Mouse (Mus musculus) kidney, embryonic 14.5 days (tissue): ENCODE measurements around the gene Ugcg. TPM values are rescaled to one million over a fixed set of nuclear protein-coding genes. Genes with fewer than 3 reads are reported as not detected.
"Not testable (repeated sequence)": the region's sequence is repeated elsewhere in the genome, so short reads cannot be mapped to it uniquely, and the experiment has no call there.

Source experiments
- ATAC-seq: fragments of 200-750 bp; cut with Nextera tagmentation; 2 replicates; pipeline ENCODE4 v1.8.0; 2017; ENCODE audit warnings: moderate number of reproducible peaks, mild to moderate bottlenecking, moderate TSS enrichment, moderate library complexity; ENCODE audit not compliant: low FRiP score, low TSS enrichment
- H3K27ac ChIP-seq: fragments of 300-500 bp; sonication (generic); 2 replicates; pipeline ENCODE4 v1.5.1; 2014; ENCODE audit warnings: low read depth, mild to moderate bottlenecking, low read length, moderate library complexity, mixed read lengths
- H3K27me3 ChIP-seq: fragments of 300-500 bp; sonication (generic); 2 replicates; pipeline ENCODE4 v1.6.1; 2014; ENCODE audit warnings: mild to moderate bottlenecking, low read length; ENCODE audit not compliant: control insufficient read depth, insufficient read depth
- H3K36me3 ChIP-seq: fragments of 300-500 bp; sonication (generic); 2 replicates; pipeline ENCODE4 v1.6.1; 2014; ENCODE audit warnings: low read length, mixed read lengths; ENCODE audit not compliant: control insufficient read depth, insufficient read depth
- H3K4me1 ChIP-seq: fragments of 300-500 bp; sonication (generic); 2 replicates; pipeline ENCODE4 v1.6.1; 2014; ENCODE audit warnings: low read length, mixed read lengths; ENCODE audit not compliant: control insufficient read depth, insufficient read depth
- H3K4me2 ChIP-seq: fragments of 300-500 bp; sonication (generic); replicated peaks from 2 replicates; pipeline ENCODE4 v1.6.1; 2014; ENCODE audit warnings: low read depth, mild to moderate bottlenecking, low read length
- H3K4me3 ChIP-seq: fragments of 300-500 bp; sonication (generic); 2 replicates; pipeline ENCODE4 v1.5.1; 2014; ENCODE audit warnings: mild to moderate bottlenecking, low read length
- H3K9ac ChIP-seq: fragments of 300-500 bp; sonication (generic); 2 replicates; pipeline ENCODE4 v1.6.1; 2014; ENCODE audit warnings: low read depth, mild to moderate bottlenecking, low read length, moderate library complexity
- H3K9me3 ChIP-seq: fragments of 300-500 bp; sonication (generic); 2 replicates; pipeline ENCODE4 v1.6.1; 2016; ENCODE audit warnings: low read length; ENCODE audit not compliant: control insufficient read depth
- WGBS: fragments of 180-500 bp; shearing (Covaris S2); extraction: QIAGEN DNeasy Blood & Tissue Kit; methylation state at CpG from one replicate; pipeline ENCODE4 v1.1.7; 2014; 5-methylcytosine and 5-hydroxymethylcytosine counted together
- polyA plus RNA-seq: library from polyadenylated mRNA; unstranded; fragments of >200 nt; fragmentation: Nextera tagmentation; extraction: Ambion mirVana; gene quantifications from 2 replicates; pipeline ENCODE4 v1.2.1, GENCODE M21; 2014

The Ugcg gene
- polyA plus RNA-seq, 1 experiment from 2014 or later: 12.7 TPM

DNA sequence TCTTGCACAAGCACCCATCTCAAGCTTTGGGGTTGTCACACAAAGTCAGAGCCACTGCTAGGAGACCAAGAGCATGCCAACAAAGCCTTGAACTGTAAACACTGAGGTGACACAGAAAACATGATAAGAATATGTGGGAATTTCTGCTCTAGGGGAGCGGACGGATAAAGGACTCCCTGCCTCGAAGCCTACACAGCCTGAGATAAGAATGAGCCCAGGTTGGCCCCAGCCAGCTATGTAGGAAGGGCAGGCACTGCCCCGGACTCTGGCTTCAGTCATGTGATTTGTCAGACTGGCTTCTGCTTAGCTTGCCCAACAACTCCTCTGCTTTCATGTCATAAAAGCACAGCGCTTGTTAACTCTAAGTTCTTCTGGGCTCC lies 64.0 kb downstream of the Ugcg start:
- Histone ChIP-seq H3K36me3 (no peaks in the 10 kb centered on the region), H3K4me3 (no peak overlapping the region), H3K9me3 (no peaks in the 10 kb centered on the region), H3K4me2 (no peak overlapping the region), H3K9ac (no peak overlapping the region), H3K4me1 (no peaks in the 10 kb centered on the region), H3K27ac (no peak overlapping the region), H3K27me3 (no peaks in the 10 kb centered on the region)
- ATAC-seq: no peak
- 83% methylated on average over 5 of the region's 5 CpGs for WGBS

GRCm38 (mm10) chr4:59254397-59254796 lies 65.3 kb downstream of the Ugcg start:
- no peaks in the 10 kb centered on the region for H3K36me3 ChIP-seq
- no peaks in the 10 kb centered on the region for H3K4me1 ChIP-seq
- H3K9me3 ChIP-seq: no peaks in the 10 kb centered on the region
- H3K27me3 ChIP-seq: no peaks in the 10 kb centered on the region
- no peak overlapping the region for H3K4me3 ChIP-seq
- H3K27ac ChIP-seq: no peak overlapping the region
- no peak for ATAC-seq
- H3K4me2 ChIP-seq: no peak overlapping the region
- no peak overlapping the region for H3K9ac ChIP-seq
- 84% methylated on average over 6 of the region's 6 CpGs for WGBS

DNA sequence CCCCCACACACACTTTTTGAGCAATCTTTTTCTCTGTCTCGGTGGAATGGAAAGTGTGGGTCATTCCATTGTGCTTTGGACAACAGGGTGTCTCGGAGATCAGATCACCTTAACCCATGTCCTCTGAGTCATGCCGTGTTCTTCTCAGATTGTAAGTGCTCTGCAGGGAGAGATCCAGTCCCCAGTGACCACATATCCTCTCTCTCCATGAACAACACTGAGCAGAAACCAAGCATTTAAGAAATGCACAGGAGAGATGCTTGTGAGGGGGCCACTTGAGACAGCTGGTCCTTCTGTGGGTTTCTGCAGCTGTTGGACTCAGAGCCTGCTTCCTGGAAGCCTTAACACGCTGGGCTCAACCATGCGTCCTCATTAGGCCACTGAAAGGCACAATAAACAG lies 66.9 kb downstream of the Ugcg start:
- no peak overlapping the region for H3K4me2 ChIP-seq
- 89% methylated on average over 5 of the region's 5 CpGs for WGBS
- no peak overlapping the region for H3K4me3 ChIP-seq
- H3K27me3 ChIP-seq: no peaks in the 10 kb centered on the region
- no peaks in the 10 kb centered on the region for H3K4me1 ChIP-seq
- no peak overlapping the region for H3K27ac ChIP-seq
- no peak overlapping the region for H3K9ac ChIP-seq
- no peak for ATAC-seq
- no peaks in the 10 kb centered on the region for H3K9me3 ChIP-seq
- no peaks in the 10 kb centered on the region for H3K36me3 ChIP-seq

DNA sequence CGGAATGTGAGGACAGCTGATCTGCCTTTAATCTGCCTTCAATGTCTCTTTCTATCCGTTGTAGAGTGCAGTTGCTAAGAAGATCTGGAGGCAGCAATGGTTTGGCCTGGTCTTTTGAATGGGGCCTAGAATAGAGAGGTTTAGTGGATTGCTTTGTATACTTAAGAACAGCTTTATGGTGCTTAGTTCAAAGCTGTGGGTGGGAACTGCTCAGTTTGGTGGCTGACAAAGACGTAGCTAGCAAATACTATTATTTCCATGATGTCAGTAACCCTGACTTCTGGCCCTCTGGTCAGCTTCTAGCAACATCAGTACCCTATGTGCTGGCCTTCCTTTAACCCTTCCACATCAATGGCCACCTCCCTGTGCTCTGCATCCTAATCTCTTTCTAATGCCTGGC lies 68.8 kb downstream of the Ugcg start:
- Histone ChIP-seq H3K27ac (no peak overlapping the region), H3K36me3 (no peaks in the 10 kb centered on the region), H3K4me1 (no peaks in the 10 kb centered on the region), H3K9ac (no peak overlapping the region), H3K9me3 (no peaks in the 10 kb centered on the region), H3K4me3 (no peak overlapping the region), H3K4me2 (no peak overlapping the region), H3K27me3 (no peaks in the 10 kb centered on the region)
- WGBS: 49% methylated on average over 3 of the region's 3 CpGs
- no peak for ATAC-seq

- 75% methylated on average over 2 of the region's 2 CpGs for WGBS
- H3K4me2 ChIP-seq: no peak overlapping the region
- ATAC-seq: no peak
- H3K4me3 ChIP-seq: no peak overlapping the region
- H3K36me3 ChIP-seq: no peaks in the 10 kb centered on the region
- no peak overlapping the region for H3K27ac ChIP-seq
- no peaks in the 10 kb centered on the region for H3K27me3 ChIP-seq
- no peaks in the 10 kb centered on the region for H3K9me3 ChIP-seq
- H3K9ac ChIP-seq: no peak overlapping the region
- no peaks in the 10 kb centered on the region for H3K4me1 ChIP-seq
Observed at GRCm38 (mm10) chr4:59258771-59259170, 69.7 kb downstream of the Ugcg start.

GRCm38 (mm10) chr4:59259806-59260205 lies 70.7 kb downstream of the Ugcg start:
- 83% methylated on average over 1 of the region's 1 CpGs for WGBS
- H3K9ac ChIP-seq: no peak overlapping the region
- H3K4me2 ChIP-seq: no peak overlapping the region
- no peaks in the 10 kb centered on the region for H3K36me3 ChIP-seq
- H3K27ac ChIP-seq: no peak overlapping the region
- ATAC-seq: no peak
- H3K9me3 ChIP-seq: no peaks in the 10 kb centered on the region
- H3K27me3 ChIP-seq: no peaks in the 10 kb centered on the region
- no peak overlapping the region for H3K4me3 ChIP-seq
- no peaks in the 10 kb centered on the region for H3K4me1 ChIP-seq

DNA sequence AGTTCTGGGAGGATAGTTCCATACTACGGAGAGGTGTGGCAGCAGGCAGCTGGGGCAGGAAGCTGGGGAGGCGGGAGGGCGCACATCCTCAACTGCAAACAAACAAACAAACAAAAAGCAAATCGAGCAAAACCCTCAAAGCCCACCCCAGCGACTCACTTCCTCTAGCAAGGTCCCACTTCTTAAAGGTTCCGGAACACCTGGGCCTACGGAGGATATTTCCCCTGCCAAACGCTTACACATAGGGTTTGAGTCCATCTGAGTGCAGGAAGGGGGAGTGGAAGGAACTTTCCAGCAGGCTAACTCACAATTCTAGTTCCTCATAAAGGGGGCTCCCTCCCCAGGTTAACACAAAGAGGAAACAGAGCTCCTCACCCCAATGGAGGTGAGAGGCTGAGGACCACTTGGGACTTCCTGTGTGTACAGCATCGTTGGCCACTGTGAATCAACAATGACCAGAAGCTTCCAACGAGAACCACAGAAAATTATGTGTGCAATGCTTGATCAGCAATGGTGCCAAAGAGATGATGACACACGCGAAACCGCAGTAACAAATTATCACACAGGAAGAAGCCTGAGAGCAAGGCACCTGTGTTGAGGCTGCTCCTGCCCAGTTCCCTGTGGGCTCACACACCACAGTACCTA lies 71.9 kb downstream of the Ugcg start:
- 92% methylated on average over 13 of the region's 13 CpGs for WGBS
- no peaks in the 10 kb centered on the region for H3K27me3 ChIP-seq
- ATAC-seq: no peak

DNA sequence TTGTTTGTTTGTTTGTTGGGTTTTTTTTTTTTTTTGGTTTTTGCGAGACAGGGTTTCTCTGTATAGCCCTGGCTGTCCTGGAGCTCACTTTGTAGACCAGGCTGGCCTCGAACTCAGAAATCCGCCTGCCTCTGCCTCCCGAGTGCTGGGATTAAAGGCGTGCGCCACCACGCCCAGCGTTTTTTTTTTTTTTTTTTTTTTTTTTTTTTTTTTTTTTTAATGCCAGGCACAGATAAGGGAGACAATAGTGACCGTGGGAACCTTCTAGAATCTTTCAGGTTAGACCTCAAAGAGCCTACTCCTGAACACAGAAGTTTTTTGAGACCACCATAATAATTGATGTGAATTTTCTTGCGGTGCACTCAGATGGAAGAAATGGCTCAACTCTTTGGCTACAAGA lies 72.5 kb downstream of the Ugcg start:
- not testable (repeated sequence) for H3K4me1 ChIP-seq, ATAC-seq, H3K4me2 ChIP-seq, H3K27me3 ChIP-seq, H3K27ac ChIP-seq, H3K4me3 ChIP-seq, H3K9ac ChIP-seq, H3K36me3 ChIP-seq, H3K9me3 ChIP-seq
- 99% methylated on average over 3 of the region's 10 CpGs for WGBS

More for the DNA sequence above, 71.9 kb downstream of the Ugcg start:
- Histone ChIP-seq H3K36me3 (no peaks in the 10 kb centered on the region), H3K27ac (no peak overlapping the region), H3K4me1 (no peaks in the 10 kb centered on the region), H3K9me3 (no peaks in the 10 kb centered on the region), H3K4me3 (no peak overlapping the region), H3K9ac (no peak overlapping the region), H3K4me2 (no peak overlapping the region)

GRCm38 (mm10) chr4:59262156-59262555 lies 73.1 kb downstream of the Ugcg start:
- Histone ChIP-seq H3K36me3 (no peaks in the 10 kb centered on the region), H3K4me3 (no peak overlapping the region), H3K9ac (no peak overlapping the region), H3K4me1 (no peaks in the 10 kb centered on the region), H3K9me3 (no peaks in the 10 kb centered on the region), H3K27ac (no peak overlapping the region), H3K4me2 (no peak overlapping the region), H3K27me3 (no peaks in the 10 kb centered on the region)
- 85% methylated on average over 6 of the region's 6 CpGs for WGBS
- ATAC-seq: no peak
